Mouse (Mus musculus) frontal cortex, postnatal 14 days (tissue): ENCODE measurements around the gene Eif5a2.

Source experiments
- DNase-seq, 2 experiments: peaks; one replicate each; pipeline ENCODE4 v3.0.0; 2022; ENCODE audit warnings: low spot score in 2 of 2

Eif5a2 gene

DNA sequence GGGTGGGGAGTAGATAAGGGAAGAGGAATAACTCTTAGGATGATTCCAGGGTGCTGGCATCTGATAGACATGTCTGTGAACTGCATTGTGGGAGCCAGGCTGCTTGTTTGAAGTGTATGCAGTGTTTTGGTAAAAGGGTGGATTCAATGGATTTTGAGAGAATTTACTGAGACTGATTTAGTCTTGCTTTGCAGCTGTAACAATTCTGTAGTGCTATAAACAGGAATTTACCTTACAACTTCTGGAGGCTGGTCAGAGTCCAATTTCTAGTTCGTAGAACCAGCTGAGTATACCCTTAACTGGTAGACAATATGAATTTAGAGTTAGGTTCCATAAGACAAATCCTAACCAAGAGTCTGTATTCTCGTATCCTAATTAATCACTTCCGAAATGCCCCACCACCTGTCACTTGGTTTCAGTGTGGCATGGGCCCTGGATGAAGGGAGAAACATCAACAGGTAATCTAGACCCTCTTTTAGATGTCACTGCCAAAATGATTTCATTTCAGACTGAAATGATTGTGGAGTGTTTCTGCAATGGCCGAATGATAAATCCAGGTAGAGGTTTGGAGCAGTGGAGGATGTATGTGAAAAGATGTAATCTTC, 27.1 kb downstream of the Eif5a2 start:
- DNase-seq, result no peak

DNA sequence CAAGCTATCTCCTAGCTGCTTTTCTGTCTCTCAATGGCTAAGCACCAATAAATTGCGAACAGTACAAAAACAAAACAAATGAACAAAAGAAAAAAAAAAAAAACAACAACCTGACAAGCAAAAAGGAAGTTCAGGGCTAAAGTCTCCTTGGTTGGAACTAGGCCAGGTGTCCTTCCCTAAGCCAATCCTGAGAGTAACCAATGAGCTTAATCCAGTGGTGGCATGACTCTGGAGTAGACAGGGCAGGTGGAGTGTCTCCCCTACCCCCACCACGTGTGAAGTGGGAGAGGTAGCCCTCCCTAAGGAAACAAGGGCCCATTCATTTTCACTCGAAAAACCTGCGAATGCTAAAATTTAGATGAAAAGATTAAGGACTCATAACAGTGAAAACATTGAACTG, 30.4 kb downstream of the Eif5a2 start:
- no peak for DNase-seq

DNA sequence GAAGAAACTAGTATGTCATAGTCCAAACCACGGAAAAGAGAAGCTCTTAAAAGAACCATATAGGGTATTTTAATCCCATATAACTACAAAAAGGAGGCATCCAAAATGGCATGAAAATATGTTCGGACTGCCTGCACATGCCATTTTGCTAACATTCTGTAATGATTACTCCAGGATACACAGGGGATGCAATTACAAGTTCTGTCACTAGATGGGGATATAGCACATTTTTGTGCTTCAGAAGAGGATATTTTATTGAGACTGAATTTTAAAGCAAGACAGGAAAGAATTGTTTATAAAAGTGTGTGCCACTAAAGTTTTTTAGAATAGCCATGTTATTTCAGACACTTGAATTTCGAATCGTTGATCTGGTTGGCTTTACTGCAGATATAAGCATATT, 33.3 kb downstream of the Eif5a2 start:
- DNase-seq, result no peak

DNA sequence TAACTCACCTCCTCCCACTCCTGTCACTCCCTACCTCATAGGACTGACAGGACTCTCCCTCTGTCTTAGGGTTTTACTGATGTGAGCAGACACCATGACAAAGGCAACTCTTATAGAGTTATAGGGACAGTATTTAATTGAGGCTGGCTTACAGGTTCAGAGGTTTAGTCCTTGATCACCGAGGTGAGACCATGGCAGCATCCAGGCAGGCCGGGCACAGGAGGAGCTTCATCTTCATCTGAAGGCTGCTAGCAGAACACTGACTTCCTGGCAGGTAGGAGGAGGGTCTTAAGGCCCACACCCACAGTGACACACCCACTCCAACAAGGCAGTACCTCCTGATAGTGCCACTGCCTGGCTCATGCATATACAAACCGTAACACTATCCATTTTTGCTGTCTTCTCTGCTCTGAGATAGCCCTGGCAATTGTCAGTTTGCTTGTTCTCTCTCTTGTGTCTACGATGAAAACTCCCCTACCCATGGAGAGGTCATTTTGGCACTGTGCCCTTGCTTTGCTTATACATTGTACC, 35.0 kb downstream of the Eif5a2 start:
- DNase-seq, result no peak

- no peak for DNase-seq
Measured at GRCm38 (mm10) chr3:28826272-28826671, 45.2 kb downstream of the Eif5a2 start.

- DNase-seq, result no peak
Measured at GRCm38 (mm10) chr3:28827605-28828004, 46.5 kb downstream of the Eif5a2 start.

DNA sequence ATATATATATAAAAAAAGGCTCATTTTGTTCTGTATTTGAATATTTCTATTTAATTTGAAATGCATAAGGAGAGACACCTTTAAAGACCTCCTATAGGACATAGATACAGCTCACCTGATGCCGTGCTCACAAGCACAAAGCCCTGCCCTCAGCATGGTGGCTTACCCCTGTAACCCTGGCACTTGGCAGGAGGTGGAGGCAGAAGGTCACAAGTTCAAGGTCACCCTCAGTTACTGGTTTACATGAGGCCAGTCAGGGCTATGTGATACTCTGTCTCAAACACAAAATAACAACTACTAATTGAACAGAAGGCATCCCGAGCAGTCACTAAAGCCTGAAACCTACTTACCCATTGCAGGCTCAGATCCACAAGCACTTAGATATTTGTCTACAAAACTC, 48.4 kb downstream of the Eif5a2 start:
- DNase-seq, result no peak

GRCm38 (mm10) chr3:28836796-28837371, 55.8 kb downstream of the Eif5a2 start:
- no peak for DNase-seq

- DNase-seq, result no peak
Measured at GRCm38 (mm10) chr3:28841886-28842649, 61.0 kb downstream of the Eif5a2 start.

GRCm38 (mm10) chr3:28843231-28843630, 62.2 kb downstream of the Eif5a2 start:
- no peak for DNase-seq

- no peak for DNase-seq
Measured at GRCm38 (mm10) chr3:28847115-28847514, 66.0 kb downstream of the Eif5a2 start.
